Comparison of ENCODE assay signal across 13 mouse cellular contexts in the genomic region with DNA sequence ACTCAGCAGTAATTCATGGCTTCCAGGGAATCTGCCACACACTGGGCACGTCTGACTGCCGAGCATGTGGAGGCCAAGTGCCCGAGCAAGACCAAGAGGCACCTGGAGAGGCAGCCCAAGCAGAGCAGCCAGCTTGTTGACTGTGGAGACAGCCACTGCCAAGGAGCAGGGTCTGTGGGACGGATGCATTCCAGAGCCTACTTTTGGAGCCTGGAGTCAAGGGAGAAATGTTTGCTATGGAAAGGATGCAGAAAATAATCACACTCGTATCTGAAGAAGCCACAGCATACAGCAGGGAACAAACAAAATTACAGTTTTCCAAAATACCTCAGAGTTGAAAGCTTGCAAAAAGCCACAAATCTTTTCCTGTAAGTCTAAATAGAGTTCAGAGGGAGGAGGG.
DNase-seq lines count a peak whose midpoint lies in the region; ATAC-seq lines count a peak whose summit lies in the region.
"Had no signal": no experiment of that assay in that cellular context is flagged by ENCODE, and none has a peak within 500 bp of the region (broad histone marks: within the 10 kb centered on the region; RNA-seq: fewer than 3 reads in every experiment).

No protein-coding gene starts in this region.

- no peaks in the 10 kb centered on the region for H3K27me3 ChIP-seq in heart, embryonic 10.5 days (ENCODE audit: insufficient read depth, poor library complexity, severe bottlenecking)
- H3K27me3 ChIP-seq in kidney, embryonic 14.5 days (ENCODE audit: control insufficient read depth, insufficient read depth, low read length) = no peaks in the 10 kb centered on the region

- H3K36me3 ChIP-seq in heart, embryonic 10.5 days = no peaks in the 10 kb centered on the region
- no peaks in the 10 kb centered on the region for H3K36me3 ChIP-seq in kidney, embryonic 14.5 days (ENCODE audit: control insufficient read depth, insufficient read depth, low read length)

- ATAC-seq in kidney, embryonic 14.5 days (ENCODE audit: low FRiP score, low TSS enrichment) = no peak

- no peak overlapping the region for H3K4me2 ChIP-seq in kidney, embryonic 14.5 days (replicated peaks; ENCODE audit: low read depth, low read length)

- no peak overlapping the region for H3K4me3 ChIP-seq in heart, embryonic 10.5 days
- H3K4me3 ChIP-seq in kidney, embryonic 14.5 days (ENCODE audit: low read length) = no peak overlapping the region
- H3K4me3 ChIP-seq: erythroblast, embryonic 14.5 days had no signal

- 36% methylated on average over 5 of the region's 5 CpGs for WGBS in heart, embryonic 10.5 days
- 53% methylated on average over 5 of the region's 5 CpGs for WGBS in kidney, embryonic 14.5 days

- no peak for DNase-seq in heart, embryonic 10.5 days (ENCODE audit: low spot score)
- DNase-seq in heart, adult 9 months (ENCODE audit: low spot score in 2 of 2) = no peak
- DNase-seq in kidney, adult 9 months = no peak
- DNase-seq in brain, adult 2 months (ENCODE audit: low read depth, low spot score) = peak; percentile 36
- peak; percentile 66 for DNase-seq in lung, postnatal 36 days
- DNase-seq in cerebellum, adult 9-11 months = no peak
- DNase-seq in adrenal gland, postnatal 4 days (ENCODE audit: low spot score in 2 of 2) = no peak
- DNase-seq: adrenal gland, postnatal 10 days; midbrain, embryonic 14.5 days; right cerebral cortex, postnatal 14 days; thymus, postnatal 25 days had no signal

- H3K9me3 ChIP-seq in heart, embryonic 10.5 days = no peaks in the 10 kb centered on the region
- no peaks in the 10 kb centered on the region for H3K9me3 ChIP-seq in kidney, embryonic 14.5 days (ENCODE audit: control insufficient read depth, low read length)

- no peak overlapping the region for H3K9ac ChIP-seq in kidney, embryonic 14.5 days (ENCODE audit: low read depth, low read length)

- peaks cover 36% of the 10 kb centered on the region for H3K4me1 ChIP-seq in heart, embryonic 10.5 days
- H3K4me1 ChIP-seq in kidney, embryonic 14.5 days (ENCODE audit: control insufficient read depth, insufficient read depth, low read length) = peaks cover 17% of the 10 kb centered on the region

- H3K27ac ChIP-seq in heart, embryonic 10.5 days = peak overlapping the region; percentile 53; the same call in 1 of the 2 replicates
- H3K27ac ChIP-seq in kidney, embryonic 14.5 days (ENCODE audit: low read depth, low read length) = peak overlapping the region; percentile 51; the same call in 1 of the 2 replicates

Comparison
In these comparisons a context has a peak if more than half of its experiments do, and no peak if none do; other contexts are left out.
1. DNase-seq: peak in brain, adult 2 months (single experiment) and lung, postnatal 36 days (single experiment); none in heart, embryonic 10.5 days (single experiment), heart, adult 9 months (0 of 2), kidney, adult 9 months (single experiment), cerebellum, adult 9-11 months (single experiment) and adrenal gland, postnatal 4 days (0 of 2).